Mouse (Mus musculus) cortical plate, adult 2 months (tissue): ENCODE results near the gene Trafd1.

Experiments
- CTCF ChIP-seq: fragments of 200-500 bp; IDR thresholded peaks from 2 replicates; pipeline ENCODE4 v1.5.1; 2011; ENCODE audit warnings: mild to moderate bottlenecking, control low read depth, low read length; ENCODE audit not compliant: insufficient read depth; ENCODE audit errors: extremely low read depth
- POLR2A ChIP-seq: fragments of 200-500 bp; IDR thresholded peaks from 2 replicates; pipeline ENCODE4 v1.6.1; 2011; ENCODE audit warnings: mild to moderate bottlenecking, low read length, control low read depth; ENCODE audit not compliant: insufficient read depth; ENCODE audit errors: extremely low read depth

GRCm38 (mm10) chr5:121422787-121423186 is 37.4 kb upstream of the Trafd1 start:
- TF ChIP-seq POLR2A: no peak
- TF ChIP-seq CTCF: no peak
